Mouse (Mus musculus): ENCODE measurements around the gene Wnt2. TPM values are rescaled to one million over a fixed set of nuclear protein-coding genes. Genes with fewer than 3 reads are reported as not detected.

The Wnt2 gene
- polyA plus RNA-seq, 1 experiment = 0.22 TPM

- H3K36me3 ChIP-seq (ENCODE audit: control insufficient read depth, insufficient read depth) = no peaks in the 10 kb centered on the region
- no peaks in the 10 kb centered on the region for H3K79me2 ChIP-seq (ENCODE audit: control insufficient read depth, insufficient read depth)
- no peaks in the 10 kb centered on the region for H3K79me3 ChIP-seq (ENCODE audit: low read depth)
- H3K4me3 ChIP-seq (ENCODE audit: insufficient read depth, poor library complexity, severe bottlenecking) = no peak overlapping the region
- TF ChIP-seq CEBPB (IDR thresholded peaks at IDR 0.05; ENCODE audit: low read depth) = no peak
- TF ChIP-seq MAX (IDR thresholded peaks at IDR 0.05) = no peak
- TF ChIP-seq CTCF (IDR thresholded peaks at IDR 0.05; ENCODE audit: control insufficient read depth, insufficient read depth, insufficient read length) = no peak
- TF ChIP-seq MYOG (IDR thresholded peaks at IDR 0.05; ENCODE audit: control insufficient read depth, extremely low read depth, insufficient read length) = no peak
- TF ChIP-seq USF1 (IDR thresholded peaks at IDR 0.05; ENCODE audit: low read depth) = no peak
- TF ChIP-seq FOSL1 (IDR thresholded peaks at IDR 0.05; ENCODE audit: insufficient read depth, low read length, poor library complexity, severe bottlenecking) = no peak
- TF ChIP-seq MYOD1 (IDR thresholded peaks at IDR 0.05; ENCODE audit: control insufficient read depth, insufficient read length, low read depth) = no peak
- H3K27me3 ChIP-seq (ENCODE audit: control insufficient read depth, insufficient read depth, insufficient read length) = no peaks in the 10 kb centered on the region
- no peak overlapping the region for H3ac ChIP-seq (ENCODE audit: control insufficient read depth, insufficient read length, low read depth)
Measured at GRCm38 (mm10) chr6:17968467-17969144, 61.8 kb downstream of the Wnt2 start.

- Histone ChIP-seq H3K27me3 (ENCODE audit: control insufficient read depth, insufficient read depth, insufficient read length) (no peaks in the 10 kb centered on the region), H3K79me2 (ENCODE audit: control insufficient read depth, insufficient read depth) (no peaks in the 10 kb centered on the region), H3K79me3 (ENCODE audit: low read depth) (no peaks in the 10 kb centered on the region), H3K4me3 (ENCODE audit: insufficient read depth, poor library complexity, severe bottlenecking) (no peak overlapping the region), H3ac (ENCODE audit: control insufficient read depth, insufficient read length, low read depth) (no peak overlapping the region), H3K36me3 (ENCODE audit: control insufficient read depth, insufficient read depth) (no peaks in the 10 kb centered on the region)
- TF ChIP-seq MYOG (IDR thresholded peaks at IDR 0.05; ENCODE audit: control insufficient read depth, extremely low read depth, insufficient read length) (no peak), FOSL1 (IDR thresholded peaks at IDR 0.05; ENCODE audit: insufficient read depth, low read length, poor library complexity, severe bottlenecking) (no peak), MAX (IDR thresholded peaks at IDR 0.05) (no peak), CTCF (IDR thresholded peaks at IDR 0.05; ENCODE audit: control insufficient read depth, insufficient read depth, insufficient read length) (no peak), MYOD1 (IDR thresholded peaks at IDR 0.05; ENCODE audit: control insufficient read depth, insufficient read length, low read depth) (no peak), USF1 (IDR thresholded peaks at IDR 0.05; ENCODE audit: low read depth) (no peak), CEBPB (IDR thresholded peaks at IDR 0.05; ENCODE audit: low read depth) (no peak)
Measured at GRCm38 (mm10) chr6:17963455-17963854, 66.9 kb downstream of the Wnt2 start.

GRCm38 (mm10) chr6:17951779-17952178 lies 78.6 kb downstream of the Wnt2 start:
- no peaks in the 10 kb centered on the region for H3K27me3 ChIP-seq (ENCODE audit: control insufficient read depth, insufficient read depth, insufficient read length)
- H3K79me2 ChIP-seq (ENCODE audit: control insufficient read depth, insufficient read depth) = no peaks in the 10 kb centered on the region
- H3K4me3 ChIP-seq (ENCODE audit: insufficient read depth, poor library complexity, severe bottlenecking) = no peak overlapping the region
- no peak for TF ChIP-seq MYOD1 (IDR thresholded peaks at IDR 0.05; ENCODE audit: control insufficient read depth, insufficient read length, low read depth)
- TF ChIP-seq MYOG (IDR thresholded peaks at IDR 0.05; ENCODE audit: control insufficient read depth, extremely low read depth, insufficient read length) = no peak
- no peak for TF ChIP-seq CEBPB (IDR thresholded peaks at IDR 0.05; ENCODE audit: low read depth)
- TF ChIP-seq FOSL1 (IDR thresholded peaks at IDR 0.05; ENCODE audit: insufficient read depth, low read length, poor library complexity, severe bottlenecking) = no peak
- H3ac ChIP-seq (ENCODE audit: control insufficient read depth, insufficient read length, low read depth) = no peak overlapping the region
- no peaks in the 10 kb centered on the region for H3K36me3 ChIP-seq (ENCODE audit: control insufficient read depth, insufficient read depth)
- H3K79me3 ChIP-seq (ENCODE audit: low read depth) = no peaks in the 10 kb centered on the region

GRCm38 (mm10) chr6:17949103-17949502 lies 81.3 kb downstream of the Wnt2 start:
- TF ChIP-seq USF1 (IDR thresholded peaks at IDR 0.05; ENCODE audit: low read depth) (no peak), MYOD1 (IDR thresholded peaks at IDR 0.05; ENCODE audit: control insufficient read depth, insufficient read length, low read depth) (no peak), CEBPB (IDR thresholded peaks at IDR 0.05; ENCODE audit: low read depth) (no peak), FOSL1 (IDR thresholded peaks at IDR 0.05; ENCODE audit: insufficient read depth, low read length, poor library complexity, severe bottlenecking) (no peak), MAX (IDR thresholded peaks at IDR 0.05) (no peak), MYOG (IDR thresholded peaks at IDR 0.05; ENCODE audit: control insufficient read depth, extremely low read depth, insufficient read length) (no peak), CTCF (IDR thresholded peaks at IDR 0.05; ENCODE audit: control insufficient read depth, insufficient read depth, insufficient read length) (no peak)
- H3K4me3 ChIP-seq (ENCODE audit: insufficient read depth, poor library complexity, severe bottlenecking) = no peak overlapping the region
- H3K79me2 ChIP-seq (ENCODE audit: control insufficient read depth, insufficient read depth) = no peaks in the 10 kb centered on the region
- H3K27me3 ChIP-seq (ENCODE audit: control insufficient read depth, insufficient read depth, insufficient read length) = no peaks in the 10 kb centered on the region
- H3ac ChIP-seq (ENCODE audit: control insufficient read depth, insufficient read length, low read depth) = no peak overlapping the region
- H3K36me3 ChIP-seq (ENCODE audit: control insufficient read depth, insufficient read depth) = no peaks in the 10 kb centered on the region
- no peaks in the 10 kb centered on the region for H3K79me3 ChIP-seq (ENCODE audit: low read depth)

- Histone ChIP-seq H3K79me3 (ENCODE audit: low read depth) (no peaks in the 10 kb centered on the region), H3K79me2 (ENCODE audit: control insufficient read depth, insufficient read depth) (no peaks in the 10 kb centered on the region), H3K4me3 (ENCODE audit: insufficient read depth, poor library complexity, severe bottlenecking) (no peak overlapping the region), H3K36me3 (ENCODE audit: control insufficient read depth, insufficient read depth) (no peaks in the 10 kb centered on the region), H3ac (ENCODE audit: control insufficient read depth, insufficient read length, low read depth) (no peak overlapping the region), H3K27me3 (ENCODE audit: control insufficient read depth, insufficient read depth, insufficient read length) (no peaks in the 10 kb centered on the region)
- TF ChIP-seq FOSL1 (IDR thresholded peaks at IDR 0.05; ENCODE audit: insufficient read depth, low read length, poor library complexity, severe bottlenecking) = no peak
- TF ChIP-seq USF1 (IDR thresholded peaks at IDR 0.05; ENCODE audit: low read depth) = no peak
- no peak for TF ChIP-seq MYOD1 (IDR thresholded peaks at IDR 0.05; ENCODE audit: control insufficient read depth, insufficient read length, low read depth)
- TF ChIP-seq CTCF (IDR thresholded peaks at IDR 0.05; ENCODE audit: control insufficient read depth, insufficient read depth, insufficient read length) = no peak
- no peak for TF ChIP-seq CEBPB (IDR thresholded peaks at IDR 0.05; ENCODE audit: low read depth)
- TF ChIP-seq MYOG (IDR thresholded peaks at IDR 0.05; ENCODE audit: control insufficient read depth, extremely low read depth, insufficient read length) = no peak
- no peak for TF ChIP-seq MAX (IDR thresholded peaks at IDR 0.05)
Measured at GRCm38 (mm10) chr6:17947130-17947831, 83.1 kb downstream of the Wnt2 start.
